Mouse (Mus musculus) E14TG2a.4 (cell line): ENCODE results near the gene Nrxn1.

Experiments
- CTCF ChIP-seq: conservative IDR thresholded peaks from 2 replicates; pipeline ENCODE4 v1.5.1; 2014; ENCODE audit warnings: low read length
- NANOG ChIP-seq: IDR thresholded peaks from 2 replicates; pipeline ENCODE4 v1.6.1; 2014; ENCODE audit warnings: borderline replicate concordance, low read length, mixed read lengths

GRCm38 (mm10) chr17:90506026-90506425 is 586.8 kb downstream of the Nrxn1 start:
- TF ChIP-seq CTCF: no peak
- TF ChIP-seq NANOG: no peak
